Mouse (Mus musculus): Measurements from ENCODE around the gene Atf2.

Gene Atf2

GRCm38 (mm10) chr2:73774786-73775682 is 117.4 kb downstream of the Atf2 start, which contains the start of gene Chn1:
Gene Chn1, minus strand, starts transcription at chr2:73775346.
- DNase-seq, result peak in 1 of 2 experiments; percentile 5

GRCm38 (mm10) chr2:73772945-73773344 is 119.5 kb downstream of the Atf2 start:
- DNase-seq, result no peak

- no peak for DNase-seq
Observed at GRCm38 (mm10) chr2:73768669-73769068, 123.8 kb downstream of the Atf2 start.
